ENCODE assay signal across 9 mouse cellular contexts in genomic region chr11:113747056-113747455, GRCm38 (mm10). TPM values are rescaled to one million over a fixed set of nuclear protein-coding genes. Genes with fewer than 3 reads are reported as not detected.
DNase-seq lines count a peak whose midpoint lies in the region; ATAC-seq and TF ChIP-seq lines count a peak whose summit lies in the region.
"Had no signal": no experiment of that assay in that cellular context is flagged by ENCODE, and none has a peak within 500 bp of the region (broad histone marks: within the 10 kb centered on the region; RNA-seq: fewer than 3 reads in every experiment).

No protein-coding gene starts in this region.

- H3K27me3 ChIP-seq in embryonic facial prominence, embryonic 14.5 days (replicated peaks; ENCODE audit: control insufficient read depth, insufficient read depth, low read length) = no peaks in the 10 kb centered on the region
- no peaks in the 10 kb centered on the region for H3K27me3 ChIP-seq in liver, embryonic 14.5 days (ENCODE audit: control insufficient read depth, insufficient read depth, low read length)
- no peaks in the 10 kb centered on the region for H3K27me3 ChIP-seq in stomach, embryonic 14.5 days (ENCODE audit: control insufficient read depth, insufficient read depth, low read length)

- H3K9ac ChIP-seq in embryonic facial prominence, embryonic 14.5 days (ENCODE audit: low read depth, low read length) = peak overlapping the region; percentile 35
- H3K9ac ChIP-seq in liver, embryonic 14.5 days (replicated peaks) = peak overlapping the region; percentile 88
- no peak overlapping the region for H3K9ac ChIP-seq in stomach, embryonic 14.5 days (replicated peaks; ENCODE audit: low read depth, low read length)

- no peak for ATAC-seq in embryonic facial prominence, embryonic 14.5 days (ENCODE audit: low read depth)
- no peak for ATAC-seq in liver, embryonic 14.5 days (ENCODE audit: insufficient read depth)
- no peak for ATAC-seq in stomach, embryonic 14.5 days (ENCODE audit: insufficient number of reproducible peaks, insufficient read depth, low FRiP score, low read depth)

- no peak for TF ChIP-seq CTCF in gastrocnemius, adult 2 months (IDR thresholded peaks at IDR 0.05)
- no peak for TF ChIP-seq CTCF in liver, embryonic 14.5 days (IDR thresholded peaks at IDR 0.05; ENCODE audit: low read depth)

- H3K4me2 ChIP-seq in embryonic facial prominence, embryonic 14.5 days (ENCODE audit: low read depth, low read length) = peak overlapping the region; percentile 94
- H3K4me2 ChIP-seq in liver, embryonic 14.5 days (ENCODE audit: low read depth) = peak overlapping the region; percentile 99
- peak overlapping the region; percentile 76 for H3K4me2 ChIP-seq in stomach, embryonic 14.5 days (replicated peaks; ENCODE audit: low read depth, low read length)

- peaks cover 25% of the 10 kb centered on the region for H3K4me1 ChIP-seq in embryonic facial prominence, embryonic 14.5 days (ENCODE audit: control insufficient read depth, insufficient read depth, low read length)
- H3K4me1 ChIP-seq in liver, embryonic 14.5 days (replicated peaks; ENCODE audit: control insufficient read depth in 2 of 2, insufficient read depth in 2 of 2, low read length in 1 of 2) = peaks cover 26 to 40% of the 10 kb centered on the region in 2 experiments
- peaks cover 23% of the 10 kb centered on the region for H3K4me1 ChIP-seq in stomach, embryonic 14.5 days (ENCODE audit: control insufficient read depth, insufficient read depth, low read length)

- peak overlapping the region; percentile 95 for H3K27ac ChIP-seq in gastrocnemius, adult 2 months
- peak overlapping the region; percentile 25; the same call in 1 of the 2 replicates for H3K27ac ChIP-seq in embryonic facial prominence, embryonic 14.5 days (replicated peaks; ENCODE audit: low read depth, low read length)
- peak overlapping the region; percentile 25 for H3K27ac ChIP-seq in liver, embryonic 14.5 days
- H3K27ac ChIP-seq in stomach, embryonic 14.5 days (ENCODE audit: low read length) = peak overlapping the region; percentile 58; the same call in 1 of the 2 replicates

- WGBS in embryonic facial prominence, embryonic 14.5 days = 52% methylated on average over 16 of the region's 16 CpGs
- WGBS in liver, embryonic 14.5 days (ENCODE audit: insufficient replicate concordance) = 27% methylated on average over 16 of the region's 16 CpGs
- 41% methylated on average over 16 of the region's 16 CpGs for WGBS in stomach, embryonic 14.5 days

- H3K36me3 ChIP-seq in embryonic facial prominence, embryonic 14.5 days (ENCODE audit: control insufficient read depth, insufficient read depth, low read length) = peaks cover 37% of the 10 kb centered on the region
- H3K36me3 ChIP-seq in liver, embryonic 14.5 days (replicated peaks; ENCODE audit: control insufficient read depth, insufficient read depth, low read depth) = peaks cover 6% of the 10 kb centered on the region; the same call in 1 of the 2 replicates
- H3K36me3 ChIP-seq in stomach, embryonic 14.5 days (ENCODE audit: control insufficient read depth, insufficient read depth, low read length) = peaks cover 15% of the 10 kb centered on the region; the same call in 1 of the 2 replicates

- H3K4me3 ChIP-seq in gastrocnemius, adult 2 months = peak overlapping the region; percentile 94
- peak overlapping the region; percentile 71 for H3K4me3 ChIP-seq in embryonic facial prominence, embryonic 14.5 days (ENCODE audit: low read depth, low read length)
- peak overlapping the region; percentile 2 to 89; a peak in 3 of 4 replicates for H3K4me3 ChIP-seq in liver, embryonic 14.5 days (ENCODE audit: insufficient read depth in 1 of 2, low read depth in 2 of 2, low read length in 2 of 2)
- H3K4me3 ChIP-seq in stomach, embryonic 14.5 days (ENCODE audit: low read depth, low read length) = 0 out of 2 replicates have a peak overlapping the region, but pooled peaks have one; percentile 11

- no peak for TF ChIP-seq EP300 in liver, embryonic 14.5 days (IDR thresholded peaks at IDR 0.05; ENCODE audit: low read depth)

- intact Hi-C loops in gastrocnemius, adult 2 months (cut with DNase I) = no loop called here

- H3K9me3 ChIP-seq in embryonic facial prominence, embryonic 14.5 days (ENCODE audit: control insufficient read depth, low read length) = peaks cover 6% of the 10 kb centered on the region; the same call in 1 of the 2 replicates
- no peaks in the 10 kb centered on the region for H3K9me3 ChIP-seq in liver, embryonic 14.5 days (ENCODE audit: control insufficient read depth, low read length)
- no peaks in the 10 kb centered on the region for H3K9me3 ChIP-seq in stomach, embryonic 14.5 days (ENCODE audit: control insufficient read depth, low read depth, low read length)

- peak; percentile 51 for DNase-seq in gastrocnemius, adult 2 months
- DNase-seq in gastrocnemius, adult 18-20 months (ENCODE audit: low spot score) = no peak
- peak; percentile 82 for DNase-seq in embryonic facial prominence, embryonic 14.5 days (ENCODE audit: low spot score)
- DNase-seq in induced T-regulatory cell, adult 2 months (ENCODE audit: low read depth) = peak; percentile 24
- no peak for DNase-seq in liver, embryonic 14.5 days (ENCODE audit: low read depth in 3 of 3, low spot score in 3 of 3)
- no peak for DNase-seq in frontal cortex, postnatal 14 days (ENCODE audit: low spot score in 2 of 2)
- DNase-seq in layer of hippocampus, adult 9-10 months (ENCODE audit: low spot score) = no peak

RNA-seq across cellular contexts. Expression of gene Cdc42ep4, which starts 4.6 kb away (rescaled TPM):
- total RNA-seq in gastrocnemius, adult 2 months (2021) = 1 to 10 TPM; 5.2 to 9.1 TPM
- total RNA-seq in gastrocnemius, adult 18-20 months (2021) = 1 to 10 TPM; 4.5 to 7.4 TPM
- polyA plus RNA-seq in embryonic facial prominence, embryonic 14.5 days (2014; fragmentation: Nextera tagmentation; extraction: Ambion mirVana) = 39.3 and 51.0 TPM in 2 replicates
- polyA plus RNA-seq in liver, embryonic 14.5 days (2012; rRNA removed) = 8.7 and 9.0 TPM in 2 replicates
- 10.0 and 10.7 TPM in 2 replicates for polyA plus RNA-seq in liver, embryonic 14.5 days (2014; fragmentation: Nextera tagmentation; extraction: Ambion mirVana)
- 51.5 and 51.6 TPM in 2 replicates for polyA plus RNA-seq in stomach, embryonic 14.5 days (2014; fragmentation: Nextera tagmentation; extraction: Ambion mirVana)

RNA-seq across cellular contexts. Expression of gene Cpsf4l, which starts 37.2 kb away (rescaled TPM):
- not detected for total RNA-seq in gastrocnemius, adult 2 months (2021)
- total RNA-seq in gastrocnemius, adult 18-20 months (2021) = not detected
- 1.2 and 2.1 TPM in 2 replicates for polyA plus RNA-seq in embryonic facial prominence, embryonic 14.5 days (2014; fragmentation: Nextera tagmentation; extraction: Ambion mirVana)
- polyA plus RNA-seq in liver, embryonic 14.5 days (2012; rRNA removed) = 0.02 TPM in 1 of 2 replicates, not detected in the other
- 0.11 TPM in 1 of 2 replicates, not detected in the other for polyA plus RNA-seq in liver, embryonic 14.5 days (2014; fragmentation: Nextera tagmentation; extraction: Ambion mirVana)
- 0.49 and 0.52 TPM in 2 replicates for polyA plus RNA-seq in stomach, embryonic 14.5 days (2014; fragmentation: Nextera tagmentation; extraction: Ambion mirVana)
- total RNA-seq: left cerebral cortex, postnatal 10 days had no signal

Comparison
In these comparisons a context has a peak if more than half of its experiments do, and no peak if none do; other contexts are left out.
1. DNase-seq: peak in gastrocnemius, adult 2 months (single experiment), embryonic facial prominence, embryonic 14.5 days (single experiment) and induced T-regulatory cell, adult 2 months (single experiment); none in gastrocnemius, adult 18-20 months (single experiment), liver, embryonic 14.5 days (0 of 3), frontal cortex, postnatal 14 days (0 of 2) and layer of hippocampus, adult 9-10 months (single experiment).
2. H3K27ac ChIP-seq: peak in every context shown above with its lines; median percentile 95 in gastrocnemius, adult 2 months; 58 in stomach, embryonic 14.5 days; 25 in embryonic facial prominence, embryonic 14.5 days; 25 in liver, embryonic 14.5 days.
3. H3K4me3 ChIP-seq: peak in every context shown above with its lines; median percentile 94 in gastrocnemius, adult 2 months; 71 in embryonic facial prominence, embryonic 14.5 days; 46 in liver, embryonic 14.5 days; 11 in stomach, embryonic 14.5 days.
4. Peak in every context shown above with its lines, with median percentiles within 50 percentile points of each other: H3K4me2 ChIP-seq.